Mouse (Mus musculus) gastrocnemius, adult 18-20 months (tissue): ENCODE results near the gene Dcbld1. TPM values are rescaled to one million over a fixed set of nuclear protein-coding genes. Genes with fewer than 3 reads are reported as not detected.
"Not testable (repeated sequence)": the region's sequence is repeated elsewhere in the genome, so short reads cannot be mapped to it uniquely, and the experiment has no call there.

ENCODE experiments used
- DNase-seq: peaks from one replicate; pipeline ENCODE4 v3.0.0; 2021; ENCODE audit warnings: low spot score
- total RNA-seq, 2 experiments: library from RNA; stranded (reverse); gene quantifications; 2 replicates each; pipeline ENCODE4 v1.2.3; 2021

Gene Dcbld1
- total RNA-seq, 2 experiments from 2014 or later = 1.3 to 1.7 TPM

DNA sequence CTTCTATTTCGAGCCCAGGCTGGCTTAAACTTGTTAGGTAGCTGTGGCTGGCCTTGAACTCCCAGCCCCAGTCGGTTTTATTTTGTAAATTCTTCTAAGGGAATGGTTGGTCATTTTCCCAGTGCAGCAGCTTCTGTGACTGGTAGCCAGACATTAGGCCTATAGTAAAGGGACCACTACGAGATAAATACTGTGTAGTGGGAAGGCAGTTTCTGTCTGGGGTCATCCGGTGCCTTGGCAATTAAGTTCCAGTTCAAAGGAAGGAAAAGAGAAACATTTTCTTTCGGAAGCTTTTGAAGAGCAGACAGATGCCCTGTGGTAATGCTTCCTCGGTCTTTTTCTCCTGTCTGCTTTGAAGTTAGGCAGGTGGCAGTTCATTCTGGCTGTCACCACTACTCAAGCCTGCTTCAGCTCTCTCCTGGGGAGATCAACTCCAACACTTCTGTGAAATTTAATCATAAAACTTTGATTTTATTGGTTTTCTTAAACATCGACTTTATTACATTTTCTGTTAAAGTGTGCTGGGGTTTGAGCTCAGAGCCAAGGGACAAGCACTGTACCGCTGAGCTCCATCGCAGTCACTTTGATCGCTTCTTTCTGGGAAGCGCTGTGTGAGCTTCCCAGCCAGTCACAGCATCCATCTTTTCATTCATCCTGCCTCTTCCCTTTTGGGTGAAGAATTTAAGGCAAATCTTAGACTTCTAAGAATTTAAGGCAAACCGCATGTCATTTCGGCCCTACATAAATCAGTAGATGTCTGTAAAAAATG is 24.9 kb downstream of the Dcbld1 start:
- no peak for DNase-seq

DNA sequence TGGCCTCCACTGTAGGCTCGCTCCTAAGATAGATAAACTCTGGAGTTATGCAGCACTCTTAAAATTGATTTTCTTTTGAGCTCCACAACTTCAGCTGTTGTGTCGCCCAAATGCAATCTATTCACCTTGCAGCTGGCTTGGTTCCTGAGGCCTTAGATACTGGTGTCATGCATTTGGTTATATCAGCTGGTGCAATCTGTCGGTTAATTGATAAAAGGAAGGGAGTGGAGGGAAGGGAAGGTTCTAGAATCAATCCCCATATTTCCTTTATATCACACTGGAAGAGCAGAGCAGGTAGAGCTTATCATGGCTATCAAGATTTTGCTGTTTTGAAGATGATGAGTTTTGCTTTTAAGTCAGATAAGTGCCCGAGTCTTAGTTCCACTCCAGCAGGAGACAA is 26.8 kb downstream of the Dcbld1 start:
- DNase-seq = no peak

DNA sequence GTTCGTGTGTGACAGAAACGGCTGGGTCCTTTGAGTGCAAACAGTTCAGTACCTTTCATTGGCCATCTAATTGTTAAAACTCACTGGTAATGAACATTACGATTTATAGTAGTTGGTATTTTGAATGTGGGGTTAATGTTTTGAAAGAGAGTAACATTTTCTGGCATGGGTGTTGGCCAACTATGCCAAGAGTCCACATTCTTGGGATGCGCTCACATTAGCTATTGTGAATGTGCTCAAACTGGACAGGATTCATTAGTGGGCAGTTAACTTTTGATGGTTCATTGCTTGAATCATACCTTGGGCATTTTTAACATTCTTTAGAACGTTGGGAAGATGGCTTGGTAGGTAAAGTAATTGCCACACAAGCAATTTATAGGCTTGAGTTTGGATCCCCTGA is 30.7 kb downstream of the Dcbld1 start:
- no peak for DNase-seq

DNA sequence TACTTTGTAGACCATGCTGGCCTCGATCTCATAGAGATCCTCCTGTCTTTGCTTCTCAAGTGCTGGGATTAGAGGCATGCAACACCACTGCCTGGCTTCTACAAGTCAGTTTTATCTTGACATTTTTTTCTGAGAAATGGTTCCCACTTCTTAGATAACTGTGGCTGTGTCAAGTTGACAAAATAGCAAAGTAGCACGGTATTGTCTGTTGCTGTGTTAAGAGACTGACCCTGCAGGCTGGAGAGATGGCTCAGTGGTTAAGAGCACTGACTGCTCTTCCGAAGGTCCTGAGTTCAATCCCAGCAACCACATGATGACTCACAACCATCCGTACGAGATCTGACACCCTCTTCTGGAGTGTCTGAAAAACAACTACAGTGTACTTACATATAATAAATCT is 35.5 kb downstream of the Dcbld1 start:
- DNase-seq = no peak

DNA sequence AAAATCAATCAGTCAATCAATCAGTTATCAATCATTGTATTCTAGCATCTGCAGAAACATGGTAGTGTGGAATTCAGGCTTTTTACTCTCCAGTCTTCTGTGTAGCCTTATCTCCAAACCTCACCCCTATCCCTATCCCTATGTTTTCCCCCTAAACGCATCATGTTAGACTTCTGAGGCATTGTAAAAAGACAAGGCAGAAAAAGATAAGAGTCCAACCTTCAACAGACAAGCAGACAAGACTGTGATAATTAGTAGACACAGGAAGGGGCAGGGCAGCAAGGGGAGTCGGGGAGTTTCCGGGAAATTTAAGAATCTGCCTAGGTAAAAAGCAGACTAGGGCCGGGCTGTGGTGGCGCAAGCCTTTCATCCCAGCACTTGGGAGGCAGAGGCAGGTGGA is 38.0 kb downstream of the Dcbld1 start:
- no peak for DNase-seq

DNA sequence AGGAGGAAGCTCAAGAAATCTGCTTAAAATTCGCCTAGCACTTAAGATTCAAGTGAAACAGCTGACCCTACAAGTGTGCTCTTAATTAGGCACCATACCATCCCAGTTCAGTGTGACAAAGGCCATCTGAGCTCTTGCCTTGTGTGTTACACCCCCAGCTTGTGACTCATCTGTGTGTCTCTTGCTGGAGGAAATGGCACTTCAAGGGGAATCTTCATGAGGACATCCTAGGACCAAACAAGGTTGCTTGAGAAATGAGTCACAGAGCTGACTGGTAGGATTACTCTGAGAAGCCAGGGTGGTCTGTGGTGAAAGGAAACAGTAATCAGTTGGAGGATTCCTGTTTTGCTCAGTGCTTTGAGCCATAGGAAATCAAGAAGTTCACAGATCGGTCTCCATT is 39.6 kb downstream of the Dcbld1 start:
- no peak for DNase-seq

DNA sequence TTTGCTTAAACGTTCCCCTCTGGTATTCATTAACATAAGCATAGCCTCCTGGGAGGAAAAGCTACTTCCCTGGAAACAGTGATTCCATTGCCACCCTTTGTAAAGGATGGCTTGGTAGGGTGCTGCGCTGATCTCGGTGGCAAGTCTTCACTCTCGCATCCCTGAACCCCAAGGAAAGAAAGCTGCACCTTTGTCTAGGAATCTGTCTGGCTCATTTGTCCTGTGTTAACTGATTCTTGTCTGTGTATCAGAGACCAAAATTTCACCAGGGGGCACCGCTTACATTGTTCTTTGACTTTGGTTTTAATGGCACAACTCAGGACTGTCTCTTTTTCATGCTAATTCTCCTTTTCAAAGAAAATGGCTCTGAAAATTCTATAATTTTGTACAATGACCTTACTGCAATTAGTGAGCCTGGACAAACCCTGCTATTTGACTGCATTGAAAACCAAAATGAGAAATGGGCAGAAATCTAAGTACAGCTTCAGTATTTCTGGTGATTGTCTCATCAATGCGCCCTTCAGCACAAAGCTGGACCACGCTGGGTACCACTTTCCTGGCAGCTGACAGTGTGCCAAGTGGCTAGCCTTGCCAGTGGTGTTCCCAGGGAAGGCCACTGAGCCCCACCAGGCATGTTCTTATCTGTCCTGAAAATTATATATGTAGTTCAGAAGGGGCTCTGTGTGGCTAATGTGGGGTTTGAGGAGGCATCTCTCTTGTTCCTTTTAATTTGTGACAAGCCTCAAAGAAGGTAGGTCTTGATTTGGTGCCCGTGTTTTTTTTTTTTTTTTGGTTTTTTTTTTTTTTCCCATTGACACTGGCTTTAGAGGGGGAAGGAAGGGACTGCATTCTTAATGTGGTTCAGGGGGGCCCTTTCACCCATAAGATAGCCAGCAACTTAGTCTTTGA is 40.8 kb downstream of the Dcbld1 start:
- DNase-seq = no peak

DNA sequence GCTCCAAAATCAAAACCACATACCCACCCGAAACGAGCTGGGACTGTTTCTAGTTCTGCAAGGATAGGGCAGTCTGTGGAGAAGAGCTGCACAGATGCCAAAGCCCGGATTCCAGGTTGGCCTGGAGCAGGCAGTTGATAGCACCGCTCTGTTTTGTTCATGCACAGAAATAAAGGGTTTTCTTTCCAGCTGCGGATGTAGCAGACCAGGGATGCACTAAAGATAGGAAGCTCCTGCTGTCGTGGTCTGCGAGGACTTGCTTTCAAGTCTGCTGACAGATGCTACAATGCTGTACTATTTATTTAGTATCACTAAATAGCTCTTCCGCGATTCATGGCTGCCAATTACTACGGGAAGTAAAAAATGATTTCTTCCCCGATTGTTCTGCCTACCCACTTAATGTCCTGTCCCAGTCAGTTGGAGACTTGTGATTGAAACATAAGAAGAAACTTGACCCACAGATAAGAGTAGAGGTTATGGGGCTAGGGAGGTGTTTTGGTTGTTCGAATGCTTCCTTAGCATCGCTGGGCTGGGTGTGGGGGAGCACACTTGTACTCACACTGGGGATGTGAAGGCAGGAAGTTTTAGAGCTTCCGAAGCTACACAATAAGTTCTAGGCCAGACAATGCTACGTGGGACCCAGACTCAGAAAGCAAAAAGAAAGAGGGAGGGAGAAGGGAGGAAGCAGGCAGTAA is 41.6 kb downstream of the Dcbld1 start:
- DNase-seq = no peak

DNA sequence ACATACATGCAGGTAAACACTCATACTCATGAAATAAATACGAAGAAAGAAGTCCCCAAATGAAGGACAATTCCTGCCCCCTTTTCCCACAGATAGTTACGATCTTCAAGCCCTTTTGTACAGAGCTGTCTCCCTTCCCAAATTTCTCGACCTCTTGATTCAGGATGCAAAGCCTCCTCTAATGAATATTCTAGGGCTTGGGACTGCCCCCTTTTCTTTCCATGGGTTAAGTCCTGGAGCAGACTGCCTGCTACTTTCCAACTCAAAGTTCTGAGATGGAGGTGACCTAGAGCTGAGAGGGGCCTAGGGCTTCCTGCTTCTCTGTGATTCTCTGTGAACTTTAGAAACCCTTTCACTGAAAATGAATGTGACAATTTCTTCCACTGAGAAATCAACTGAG is 43.2 kb downstream of the Dcbld1 start:
- no peak for DNase-seq

DNA sequence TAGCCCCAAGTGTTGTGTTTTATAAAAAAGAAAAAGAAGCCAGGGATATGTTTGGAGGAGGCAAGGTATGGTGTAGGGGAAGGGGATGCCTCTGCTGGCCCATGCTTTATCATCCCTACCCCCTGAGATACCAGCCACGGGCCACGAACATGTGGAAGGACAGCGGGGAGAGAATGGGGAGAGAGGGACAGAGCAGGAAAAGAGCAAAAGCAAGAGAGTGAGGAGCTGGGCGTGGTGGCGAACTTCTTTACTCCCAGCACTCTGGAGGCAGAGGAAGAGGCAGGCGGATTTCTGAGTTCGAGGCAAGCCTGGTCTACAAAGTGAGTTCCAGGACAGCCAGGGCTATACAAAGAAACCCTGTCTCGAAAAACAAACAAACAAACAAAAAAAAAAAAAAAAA is 44.1 kb downstream of the Dcbld1 start:
- not testable (repeated sequence) for DNase-seq

DNA sequence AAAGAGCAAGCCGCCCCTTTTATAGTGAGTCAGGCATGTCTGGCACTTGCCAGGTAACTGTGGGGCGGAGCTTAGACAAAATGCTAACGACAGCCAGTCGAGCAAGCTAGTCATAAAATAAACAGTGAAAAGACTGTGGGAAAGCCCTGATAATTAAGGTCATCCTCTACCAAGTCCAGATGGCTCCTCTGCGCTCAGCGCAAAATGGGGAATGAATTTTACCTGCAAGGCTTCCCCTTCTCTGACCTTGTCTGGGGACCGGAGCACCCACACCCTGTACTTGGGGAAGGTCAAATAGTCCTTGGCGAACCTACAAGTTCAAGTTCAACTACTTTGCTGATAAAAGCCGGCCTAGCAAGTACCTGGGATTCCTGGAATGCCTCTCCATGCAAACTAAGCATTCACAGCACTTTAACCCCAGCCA is 44.6 kb downstream of the Dcbld1 start:
- no peak for DNase-seq

DNA sequence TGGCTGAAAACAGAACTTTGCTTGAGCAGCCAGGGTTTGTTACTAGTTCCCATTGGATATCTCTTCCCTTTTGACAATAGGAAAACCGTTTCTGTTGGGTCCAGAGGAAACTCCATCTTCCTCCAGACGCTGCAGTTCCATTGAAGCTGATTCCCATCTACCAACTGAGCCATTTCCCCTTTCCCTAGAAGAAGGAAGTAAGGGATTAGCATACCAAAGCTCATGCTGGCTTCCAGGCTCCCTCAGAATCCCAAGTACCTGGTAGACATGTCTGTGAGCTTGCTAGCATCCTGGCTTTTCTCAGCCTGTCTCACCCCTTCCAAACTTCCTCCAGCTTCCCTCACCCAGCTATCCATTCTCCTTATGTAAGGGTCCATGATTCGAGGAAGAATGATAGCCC is 45.4 kb downstream of the Dcbld1 start:
- DNase-seq = no peak

DNA sequence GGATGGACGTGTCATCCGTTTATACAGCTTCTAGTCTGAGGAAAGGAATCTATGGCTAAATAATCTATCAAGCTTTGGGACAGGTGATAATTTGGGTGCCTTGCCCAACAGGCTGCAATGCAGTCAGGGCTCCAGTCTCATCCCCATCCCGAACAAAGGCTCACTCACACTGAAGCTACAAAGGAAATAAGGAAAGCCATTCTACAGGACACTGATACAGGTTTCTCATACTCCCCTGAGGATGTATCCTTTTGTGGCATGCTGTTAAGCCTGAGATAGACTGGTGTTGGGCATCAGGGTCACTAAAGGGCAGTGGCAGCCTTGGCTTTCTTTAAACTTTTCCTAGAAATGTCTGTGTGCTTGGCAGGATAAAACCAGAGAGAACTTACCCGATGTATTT is 46.5 kb downstream of the Dcbld1 start:
- no peak for DNase-seq

DNA sequence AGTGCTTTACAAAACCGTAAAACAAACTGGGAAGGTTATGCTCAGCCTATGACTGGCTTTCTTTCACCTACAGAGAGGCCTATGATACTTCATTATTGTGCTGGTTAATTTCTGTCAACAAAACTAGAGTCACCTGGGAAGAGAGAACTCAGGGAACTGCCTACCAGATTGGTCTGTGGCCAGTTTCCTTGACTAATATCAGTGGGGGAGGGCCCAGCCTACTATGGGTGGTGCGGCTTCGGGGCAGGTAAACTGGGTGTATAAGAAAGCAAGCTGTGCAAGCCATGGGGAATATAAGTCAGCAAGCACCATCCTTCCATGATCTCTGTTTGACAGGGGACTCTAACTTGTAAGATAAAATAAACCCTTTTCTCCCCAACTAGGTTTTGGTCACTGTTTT is 47.2 kb downstream of the Dcbld1 start:
- DNase-seq = no peak

DNA sequence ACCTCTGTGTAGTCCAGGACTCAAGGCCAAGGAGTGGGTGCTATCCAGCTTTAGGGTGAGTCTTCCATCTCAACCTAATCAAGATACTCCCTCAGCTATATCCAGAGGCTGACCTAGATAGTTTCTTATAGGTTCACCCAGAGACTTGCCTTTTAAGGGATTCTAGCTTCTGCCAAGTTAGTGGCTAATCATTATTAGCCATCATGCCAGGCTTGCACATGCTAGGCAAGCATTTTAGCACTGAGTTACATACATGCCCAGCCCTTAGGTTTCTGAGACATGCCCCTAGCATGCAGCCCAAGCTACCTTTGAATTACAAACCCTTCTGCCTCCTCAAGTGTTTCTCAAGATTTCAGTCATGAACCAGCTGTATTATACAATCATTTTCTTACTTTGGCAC is 47.9 kb downstream of the Dcbld1 start:
- no peak for DNase-seq

DNA sequence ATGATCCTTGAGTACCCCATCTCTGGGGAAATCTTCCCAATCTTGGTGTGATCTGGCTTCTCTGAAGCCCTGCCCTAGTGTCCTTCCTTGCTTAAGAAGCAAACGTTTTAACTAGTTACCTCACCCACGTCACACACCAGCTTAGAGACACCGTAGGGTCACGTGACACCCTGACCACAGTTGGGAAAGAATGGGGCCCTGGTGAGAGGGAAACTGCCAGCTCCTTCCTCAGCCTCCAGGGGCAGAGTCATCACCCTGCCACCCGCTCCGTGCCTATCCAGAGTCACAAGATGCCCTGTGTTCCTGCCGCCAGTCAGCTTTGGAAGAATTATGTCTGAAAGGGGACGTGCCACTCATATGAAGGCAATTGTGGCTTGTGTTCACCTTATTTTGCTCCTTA is 51.2 kb downstream of the Dcbld1 start:
- no peak for DNase-seq

DNA sequence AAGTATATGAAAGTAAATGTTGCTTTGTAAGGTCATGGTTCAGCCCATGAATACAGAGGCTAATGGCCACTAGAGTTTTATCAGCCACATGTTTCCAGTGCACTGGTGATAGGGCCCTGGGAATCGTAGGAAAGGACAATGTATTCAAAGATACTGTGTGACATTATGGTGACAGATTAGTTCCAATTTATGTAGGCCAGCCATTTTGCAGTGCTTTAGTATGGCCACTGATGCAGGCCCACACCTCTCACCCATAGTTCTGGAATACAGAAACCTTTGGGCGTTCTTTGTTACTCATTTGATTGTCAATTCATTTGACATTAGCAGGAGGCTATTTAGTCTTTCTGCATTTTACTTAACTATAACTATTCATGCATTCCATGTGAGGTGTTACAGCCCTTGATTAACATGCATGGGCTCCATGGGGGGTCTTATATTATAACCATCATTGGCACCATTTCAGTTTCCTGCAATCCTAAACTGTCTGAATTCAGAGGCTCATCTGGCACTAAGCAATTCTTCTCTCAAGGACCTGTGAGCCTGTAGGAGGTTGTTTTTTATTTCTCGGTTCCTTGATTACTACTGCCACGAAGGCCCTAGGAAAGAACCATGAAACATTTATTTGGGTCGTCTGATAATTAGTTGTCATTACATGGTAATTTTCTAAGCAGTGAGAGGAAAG is 54.6 kb downstream of the Dcbld1 start:
- DNase-seq = no peak

DNA sequence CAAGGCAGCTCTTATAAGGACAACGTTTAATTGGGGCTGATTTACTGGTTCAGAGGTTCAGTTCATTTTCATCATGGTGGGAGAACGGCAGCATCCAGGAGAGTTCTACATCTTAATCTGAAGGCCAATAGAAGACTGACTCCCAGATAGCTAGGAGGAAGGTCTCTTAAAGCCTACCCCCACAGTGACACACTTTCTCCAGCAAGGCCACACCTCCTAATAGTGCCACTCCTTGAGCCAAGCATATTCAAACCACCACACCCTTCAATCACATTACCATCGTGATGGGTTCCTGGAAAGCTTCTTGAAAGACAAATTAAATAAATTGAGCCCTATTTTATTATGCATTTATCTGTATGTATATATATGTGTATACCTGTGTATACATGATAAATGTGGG is 55.8 kb downstream of the Dcbld1 start:
- no peak for DNase-seq

DNA sequence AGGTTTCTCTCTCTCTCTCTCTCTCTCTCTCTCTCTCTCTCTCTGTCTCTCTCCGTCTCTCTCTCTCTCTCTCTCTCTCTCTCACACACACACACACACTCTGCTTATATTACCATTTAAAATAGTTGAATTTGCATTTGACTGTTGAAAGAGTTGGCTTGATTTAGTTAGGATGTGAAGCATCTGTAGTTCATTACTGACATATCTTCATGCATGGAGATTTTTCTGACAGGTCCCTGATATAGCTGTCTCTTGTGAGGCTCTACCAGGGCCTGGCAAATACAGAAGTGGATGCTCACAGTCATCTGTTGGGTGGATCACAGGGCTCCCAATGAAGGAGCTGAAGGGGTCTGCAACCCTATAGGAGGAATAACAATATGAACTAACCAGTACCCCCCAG is 59.0 kb downstream of the Dcbld1 start:
- not testable (repeated sequence) for DNase-seq

DNA sequence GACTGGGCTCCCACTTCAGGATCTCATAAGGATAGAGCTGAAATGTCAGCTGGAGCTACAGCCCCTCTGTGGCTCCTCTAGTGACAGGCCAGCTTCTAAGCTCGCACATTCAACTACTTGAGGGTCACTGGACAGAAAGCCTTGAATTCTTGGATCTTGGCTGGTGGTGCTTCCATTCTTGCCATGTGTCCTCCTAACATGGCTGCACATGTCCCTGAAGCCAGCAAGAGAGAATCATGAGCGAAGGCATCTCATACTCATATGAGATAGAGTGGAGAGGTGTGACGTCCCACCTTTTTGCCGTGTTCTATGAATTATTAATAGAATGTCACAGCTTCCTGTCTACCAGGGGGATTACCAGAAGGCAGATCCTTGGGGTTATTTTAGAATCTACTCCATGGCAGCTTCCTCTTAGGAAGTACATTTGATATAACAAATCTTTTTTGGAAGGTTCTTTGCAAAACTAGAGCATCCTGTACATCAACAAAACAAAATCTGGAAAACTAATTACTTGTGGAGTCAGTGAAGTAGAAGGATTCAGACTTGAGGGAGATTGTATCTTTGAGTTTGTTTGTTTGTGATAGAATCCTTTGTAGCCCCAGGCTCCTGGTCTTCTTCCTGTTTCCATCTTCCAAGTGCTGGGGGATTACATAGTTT is 60.6 kb downstream of the Dcbld1 start:
- no peak for DNase-seq

DNA sequence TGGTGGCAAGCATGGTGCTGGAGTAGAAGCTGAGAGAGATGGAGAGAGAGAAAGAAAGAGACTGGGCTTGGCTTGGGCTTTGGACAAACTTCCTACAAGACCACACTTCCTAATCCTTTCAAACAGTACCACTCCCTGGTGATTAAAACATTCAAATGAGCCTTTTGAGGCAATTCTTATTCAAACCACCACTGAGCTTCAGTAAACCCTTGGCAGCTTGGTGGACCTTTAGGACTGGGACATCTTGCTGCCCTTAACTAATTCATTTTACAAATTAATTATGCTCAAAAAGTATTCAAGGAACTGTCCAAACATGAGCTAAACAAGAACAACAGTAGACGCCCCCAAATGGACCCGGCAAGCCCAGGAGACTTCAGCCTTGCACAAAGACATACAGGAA is 62.5 kb downstream of the Dcbld1 start:
- DNase-seq = no peak
